ENCODE assay signal across 1 mouse cellular context in genomic region chr10:128083688-128084087, GRCm38 (mm10).
A peak's percentile ranks its signal among the peaks of the same experiment; 100 is the strongest.
TF ChIP-seq lines count a peak whose summit lies in the region.

No protein-coding gene starts in this region.

TF ChIP-seq in CH12.LX, 34 proteins besides CTCF, POLR2A, EP300 and RAD21:
- TF ChIP-seq MXI1 (IDR thresholded peaks at IDR 0.05; ENCODE audit: low read depth, low read length) (peak; percentile 15; the same call in 1 of the 2 replicates), MEF2A (IDR thresholded peaks at IDR 0.05; ENCODE audit: borderline replicate concordance, low read depth, low read length) (no peak), SIN3A (IDR thresholded peaks at IDR 0.05; ENCODE audit: low read length) (peak; percentile 23; the same call in 1 of the 2 replicates), MYC (IDR thresholded peaks at IDR 0.05; ENCODE audit: low read depth, low read length) (no peak), USF2 (conservative IDR thresholded peaks at IDR 0.05; ENCODE audit: low read depth, low read length) (no peak), USF1 (IDR thresholded peaks at IDR 0.05; ENCODE audit: low read depth, low read length) (no peak), CHD1 (IDR thresholded peaks at IDR 0.05; ENCODE audit: low read depth, low read length) (no peak)
